Mouse (Mus musculus) thymus, postnatal 36 days (tissue): ENCODE data around the gene Olfr173.

Experiments used
- DNase-seq, 2 experiments: peaks; one replicate each; pipeline ENCODE4 v3.0.0; 2022; ENCODE audit warnings: mixed read lengths in 2 of 2

Gene Olfr173

DNA sequence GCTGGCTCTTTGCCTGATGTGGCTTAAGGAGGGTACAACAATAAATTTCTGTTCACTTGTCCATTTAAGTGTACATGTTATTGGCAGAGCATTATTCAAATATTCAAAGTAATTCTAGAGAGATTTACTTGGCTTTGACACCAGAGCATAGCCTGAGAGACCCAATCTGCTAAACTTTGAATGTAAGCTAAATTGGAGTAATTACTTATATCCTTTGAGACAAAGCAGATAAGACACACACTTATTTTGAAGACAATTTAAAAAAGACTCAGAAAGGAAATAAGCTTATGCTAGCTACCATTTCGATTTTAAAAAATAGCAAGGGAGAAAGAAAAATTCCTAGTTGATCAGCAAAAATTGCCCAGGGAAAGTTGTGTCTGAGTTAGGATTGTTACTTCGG lies at the start of gene Olfr173:
Gene Olfr173 (minus strand): TSS at position 101 of the 400 bp plus-strand sequence.
- DNase-seq = no peak

DNA sequence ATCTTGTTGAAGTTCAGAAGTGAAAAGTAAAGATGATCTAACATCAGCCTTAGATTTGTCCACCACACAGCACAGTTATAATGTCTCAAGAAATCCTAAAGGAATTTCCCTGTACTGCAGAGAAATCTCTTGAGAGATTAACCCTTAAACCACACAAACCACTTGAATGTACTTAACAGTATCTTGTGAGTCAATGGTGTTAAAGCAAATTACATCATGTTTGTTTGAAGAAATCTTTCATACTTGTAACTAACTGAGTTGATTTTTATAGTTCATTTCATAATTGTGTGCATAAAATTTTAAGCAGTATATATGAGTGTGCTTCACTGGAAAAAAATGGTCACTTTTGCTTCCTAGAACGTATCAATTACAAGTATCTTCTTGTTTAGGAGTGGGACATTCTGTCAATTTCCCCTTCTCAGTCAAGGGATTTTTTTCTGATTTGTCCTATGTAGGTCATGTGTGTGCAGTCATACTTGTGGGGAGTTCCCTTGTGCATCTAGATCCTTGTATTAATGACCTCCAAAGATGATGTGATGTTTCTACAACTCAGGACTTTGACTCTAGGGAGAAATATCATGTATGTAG lies 26.8 kb upstream of the Olfr173 start, which contains the start of gene Olfr175-ps1:
Gene Olfr175-ps1 (minus strand): TSS at position 51 of the 588 bp plus-strand sequence.
- no peak for DNase-seq

DNA sequence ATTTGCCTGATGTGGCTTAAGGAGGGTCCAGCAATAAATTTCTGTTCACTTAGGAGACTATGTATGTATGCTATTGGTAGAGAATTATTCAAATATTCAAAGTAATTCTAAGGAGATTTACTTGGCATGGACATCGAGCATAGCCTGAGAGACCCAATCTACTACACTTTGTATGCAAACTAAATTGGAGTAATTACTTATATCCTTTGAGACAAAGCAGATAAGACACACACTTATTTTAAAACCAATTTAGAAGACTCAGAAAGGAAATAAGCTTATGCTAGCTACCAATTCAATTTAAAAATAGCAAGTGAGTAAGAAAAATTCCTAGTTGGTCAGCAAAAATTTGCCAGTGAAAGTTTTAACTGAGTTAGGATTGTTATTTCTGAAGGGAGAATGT lies 37.0 kb downstream of the Olfr173 start, which contains the start of gene Olfr172:
Gene Olfr172 (minus strand): TSS at position 101 of the 400 bp plus-strand sequence.
- no peak for DNase-seq

DNA sequence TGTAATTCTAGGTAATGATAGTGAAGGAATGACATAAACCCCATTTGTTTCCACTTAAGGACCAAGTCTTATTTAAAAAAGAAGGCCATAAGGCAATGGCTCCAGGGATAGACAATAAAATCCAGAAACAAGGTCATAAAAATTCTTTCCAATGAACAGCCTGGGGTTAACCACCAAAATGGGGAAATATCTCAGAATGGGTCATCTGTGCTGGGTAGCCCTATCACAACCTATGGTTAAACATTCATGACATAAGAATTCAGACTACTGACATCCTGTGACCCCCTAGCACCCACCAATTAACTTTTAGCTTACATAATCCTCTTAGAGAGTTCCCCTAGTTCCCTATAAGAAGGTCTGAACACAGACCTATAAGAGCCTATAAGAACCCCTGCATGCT lies 43.9 kb downstream of the Olfr173 start:
- DNase-seq = no peak

DNA sequence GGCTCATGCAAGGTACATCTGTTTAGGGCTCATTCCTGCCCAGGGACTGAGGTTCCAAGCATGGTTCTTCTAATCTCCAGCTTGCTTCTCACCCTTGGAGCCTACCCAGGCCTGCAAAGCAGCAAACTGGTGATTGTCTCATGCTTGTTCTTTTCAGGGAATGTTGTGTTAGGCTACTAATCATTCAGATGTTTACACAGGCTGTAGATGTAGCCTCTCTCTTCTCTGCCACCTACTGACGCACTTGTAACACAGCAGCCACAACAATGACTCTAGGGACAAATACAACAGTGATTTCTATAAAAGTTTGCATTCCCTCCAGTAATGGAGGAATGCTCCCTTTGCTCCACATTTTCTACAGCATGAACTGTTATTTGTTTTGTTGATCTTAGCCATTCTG lies 48.8 kb downstream of the Olfr173 start:
- no peak for DNase-seq

DNA sequence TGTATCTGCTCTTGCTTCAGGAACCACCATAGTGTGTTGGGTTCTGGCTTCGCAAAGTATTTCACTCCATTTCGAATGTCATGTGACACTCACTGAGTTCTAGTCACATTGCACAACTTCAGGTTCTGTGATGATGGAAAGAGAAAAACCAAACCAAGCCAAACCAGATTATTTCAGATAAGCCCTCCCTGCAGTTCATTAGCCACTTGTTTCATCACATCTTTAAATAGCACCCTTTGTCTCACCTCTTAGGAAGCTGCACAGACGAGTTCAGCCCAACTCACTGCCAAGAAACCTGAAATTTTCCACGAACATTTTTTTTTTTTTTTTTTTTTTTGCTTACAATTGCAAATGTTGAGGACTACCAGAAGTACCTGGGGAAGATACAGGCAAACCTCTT lies 53.4 kb downstream of the Olfr173 start:
- DNase-seq = no peak
